Mouse (Mus musculus) neural tube, embryonic 11.5 days (tissue): ENCODE results near the gene Dnah7c. TPM values are rescaled to one million over a fixed set of nuclear protein-coding genes. Genes with fewer than 3 reads are reported as not detected.

Source experiments
- ATAC-seq: fragments of 200-750 bp; cut with Nextera tagmentation; 2 replicates; pipeline ENCODE4 v1.8.0; 2017; ENCODE audit warnings: moderate number of reproducible peaks, mild to moderate bottlenecking, moderate TSS enrichment, moderate library complexity; ENCODE audit not compliant: insufficient read depth, low FRiP score, low TSS enrichment
- DNase-seq: peaks from one replicate; pipeline ENCODE4 v3.0.0-alpha.2; 2015; ENCODE audit warnings: low spot score
- H3K27ac ChIP-seq: fragments of 300-500 bp; sonication (generic); 2 replicates; pipeline ENCODE4 v1.5.1; 2014; ENCODE audit warnings: low read depth, mild to moderate bottlenecking, low read length
- H3K27me3 ChIP-seq: fragments of 300-500 bp; sonication (generic); 2 replicates; pipeline ENCODE4 v1.6.1; 2014; ENCODE audit warnings: mild to moderate bottlenecking, low read length, mixed read lengths; ENCODE audit not compliant: control insufficient read depth, insufficient read depth
- H3K36me3 ChIP-seq: fragments of 300-500 bp; sonication (generic); 2 replicates; pipeline ENCODE4 v1.6.1; 2014; ENCODE audit warnings: mild to moderate bottlenecking, low read length, moderate library complexity, mixed read lengths; ENCODE audit not compliant: control insufficient read depth, insufficient read depth
- H3K4me1 ChIP-seq: fragments of 300-500 bp; sonication (generic); 2 replicates; pipeline ENCODE4 v1.6.1; 2014; ENCODE audit warnings: low read length, mixed read lengths; ENCODE audit not compliant: control insufficient read depth, insufficient read depth
- H3K4me2 ChIP-seq: fragments of 300-500 bp; sonication (generic); 2 replicates; pipeline ENCODE4 v1.6.1; 2014; ENCODE audit warnings: low read depth, mild to moderate bottlenecking, moderate library complexity
- H3K4me3 ChIP-seq: fragments of 300-500 bp; sonication (generic); 2 replicates; pipeline ENCODE4 v1.5.1; 2014; ENCODE audit warnings: low read depth, low read length
- H3K9ac ChIP-seq: fragments of 300-500 bp; sonication (generic); 2 replicates; pipeline ENCODE4 v1.6.1; 2014; ENCODE audit warnings: mild to moderate bottlenecking, low read length
- H3K9me3 ChIP-seq: fragments of 300-500 bp; sonication (generic); 2 replicates; pipeline ENCODE4 v1.6.1; 2016; ENCODE audit warnings: low read length; ENCODE audit not compliant: control insufficient read depth
- WGBS: fragments of 180-500 bp; shearing (Covaris S2); extraction: QIAGEN DNeasy Blood & Tissue Kit; methylation state at CpG from one replicate; pipeline ENCODE4 v1.1.7; 2014; 5-methylcytosine and 5-hydroxymethylcytosine counted together
- polyA plus RNA-seq: library from polyadenylated mRNA; unstranded; fragments of >200 nt; fragmentation: Nextera tagmentation; extraction: Ambion mirVana; gene quantifications from 2 replicates; pipeline ENCODE4 v1.2.1, GENCODE M21; 2014

Dnah7c gene
- polyA plus RNA-seq, 1 experiment from 2014 or later = 0.08 TPM

GRCm38 (mm10) chr1:46831927-46832326 lies 406.5 kb downstream of the Dnah7c start:
- H3K4me2 ChIP-seq = no peak overlapping the region
- no peak overlapping the region for H3K27ac ChIP-seq
- H3K36me3 ChIP-seq = no peaks in the 10 kb centered on the region

GRCm38 (mm10) chr1:46843406-46843805 lies 418.0 kb downstream of the Dnah7c start:
- Histone ChIP-seq H3K4me1 (no peaks in the 10 kb centered on the region), H3K9ac (no peak overlapping the region), H3K27me3 (no peaks in the 10 kb centered on the region), H3K4me3 (no peak overlapping the region), H3K9me3 (no peaks in the 10 kb centered on the region), H3K36me3 (no peaks in the 10 kb centered on the region), H3K4me2 (no peak overlapping the region), H3K27ac (no peak overlapping the region)
- 73% methylated on average over 4 of the region's 4 CpGs for WGBS
- DNase-seq (no peak), ATAC-seq (no peak)

More at GRCm38 (mm10) chr1:46831927-46832326, 406.5 kb downstream of the Dnah7c start:
- Histone ChIP-seq H3K27me3 (no peaks in the 10 kb centered on the region), H3K4me1 (no peaks in the 10 kb centered on the region), H3K9me3 (no peaks in the 10 kb centered on the region), H3K4me3 (no peak overlapping the region), H3K9ac (no peak overlapping the region)
- DNase-seq (no peak), ATAC-seq (no peak)
- 96% methylated on average over 5 of the region's 5 CpGs for WGBS

- Histone ChIP-seq H3K4me2 (no peak overlapping the region), H3K9me3 (no peaks in the 10 kb centered on the region), H3K27me3 (no peaks in the 10 kb centered on the region), H3K27ac (no peak overlapping the region), H3K9ac (no peak overlapping the region), H3K4me3 (no peak overlapping the region), H3K36me3 (no peaks in the 10 kb centered on the region), H3K4me1 (no peaks in the 10 kb centered on the region)
- 88% methylated on average over 2 of the region's 2 CpGs for WGBS
- ATAC-seq = no peak
- DNase-seq = no peak
These were observed 418.9 kb downstream of the Dnah7c start for GRCm38 (mm10) chr1:46844281-46844680.

DNA sequence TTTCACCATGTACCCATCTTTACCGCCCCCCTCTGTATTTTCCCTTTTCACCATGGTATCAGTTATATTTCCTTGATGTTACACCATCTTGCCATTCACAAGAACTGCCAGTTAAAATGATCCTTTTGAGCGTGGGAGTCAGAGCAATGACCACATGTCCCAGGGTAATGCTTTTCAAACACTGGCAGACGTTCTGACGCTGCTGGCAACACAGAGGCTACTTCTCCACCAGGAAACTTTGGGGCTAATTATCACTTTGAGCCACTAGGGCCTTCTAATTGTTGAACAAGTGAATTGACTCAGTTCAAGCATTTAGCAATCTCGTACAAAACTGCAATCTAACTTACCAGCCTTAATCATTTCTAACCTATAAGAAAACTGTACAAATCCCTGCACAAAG lies 419.8 kb downstream of the Dnah7c start:
- H3K36me3 ChIP-seq = no peaks in the 10 kb centered on the region
- no peak overlapping the region for H3K9ac ChIP-seq
- ATAC-seq = no peak
- H3K4me3 ChIP-seq = no peak overlapping the region
- H3K27ac ChIP-seq = no peak overlapping the region
- H3K4me1 ChIP-seq = no peaks in the 10 kb centered on the region
- H3K4me2 ChIP-seq = no peak overlapping the region
- no peak for DNase-seq
- no peaks in the 10 kb centered on the region for H3K9me3 ChIP-seq
- WGBS = 40% methylated on average over 5 of the region's 5 CpGs
- H3K27me3 ChIP-seq = no peaks in the 10 kb centered on the region

DNA sequence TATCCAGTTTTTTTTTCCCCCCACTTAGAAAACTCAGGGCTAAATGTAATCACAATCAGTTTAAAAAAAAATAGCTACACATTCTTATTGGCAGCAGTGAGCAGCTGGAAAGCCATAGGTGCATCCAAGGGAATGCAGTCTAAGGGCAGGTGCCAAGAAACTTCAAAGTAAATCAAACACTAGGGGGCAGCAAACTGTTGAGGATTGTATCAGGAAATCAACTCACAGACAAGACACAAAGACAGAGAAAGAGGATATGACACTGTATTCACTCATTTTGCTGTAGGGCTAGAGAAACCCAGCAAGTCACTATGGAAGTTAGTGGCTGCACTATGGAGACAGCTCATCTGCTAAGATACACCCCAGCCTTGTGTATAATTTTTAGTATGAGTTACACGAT lies 424.4 kb downstream of the Dnah7c start:
- Histone ChIP-seq H3K27ac (no peak overlapping the region), H3K4me3 (no peak overlapping the region), H3K9me3 (no peaks in the 10 kb centered on the region), H3K36me3 (no peaks in the 10 kb centered on the region), H3K9ac (no peak overlapping the region), H3K27me3 (no peaks in the 10 kb centered on the region), H3K4me1 (peaks cover 3% of the 10 kb centered on the region; the same call in 1 of the 2 replicates), H3K4me2 (no peak overlapping the region)
- DNase-seq (no peak), ATAC-seq (no peak)
- 72% methylated on average over 1 of the region's 1 CpGs for WGBS

DNA sequence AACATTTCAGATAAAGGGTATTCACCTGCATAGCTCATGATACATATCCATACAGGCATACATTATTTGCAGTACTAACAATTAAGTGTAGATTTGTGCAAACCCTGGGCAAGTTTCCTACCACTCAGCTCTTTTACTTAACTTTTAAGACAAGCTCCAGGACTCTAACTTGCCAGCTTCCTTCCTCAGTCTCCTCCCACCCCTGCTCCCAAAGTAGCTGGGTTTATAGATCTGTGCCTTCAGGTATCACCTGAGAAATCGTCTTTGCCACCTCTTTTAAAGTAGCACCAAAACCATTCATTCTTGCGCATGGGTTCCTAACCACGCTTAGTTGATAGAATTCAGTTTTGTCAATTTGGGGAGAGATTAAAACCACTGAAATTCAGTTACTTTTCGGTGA lies 426.2 kb downstream of the Dnah7c start:
- DNase-seq (no peak), ATAC-seq (no peak)
- H3K36me3 ChIP-seq = no peaks in the 10 kb centered on the region
- no peak overlapping the region for H3K4me3 ChIP-seq
- H3K27me3 ChIP-seq = no peaks in the 10 kb centered on the region
- 72% methylated on average over 4 of the region's 4 CpGs for WGBS
- H3K9ac ChIP-seq = no peak overlapping the region
- H3K4me2 ChIP-seq = peak overlapping the region; percentile 62
- H3K27ac ChIP-seq = no peak overlapping the region
- peaks cover 3% of the 10 kb centered on the region; the same call in 1 of the 2 replicates for H3K4me1 ChIP-seq
- H3K9me3 ChIP-seq = no peaks in the 10 kb centered on the region

GRCm38 (mm10) chr1:46852216-46852599 lies 426.8 kb downstream of the Dnah7c start:
- Histone ChIP-seq H3K9ac (peak overlapping the region; percentile 94), H3K9me3 (no peaks in the 10 kb centered on the region), H3K36me3 (no peaks in the 10 kb centered on the region), H3K27me3 (no peaks in the 10 kb centered on the region), H3K4me3 (peak overlapping the region; percentile 91), H3K27ac (peak overlapping the region; percentile 98; the same call in 1 of the 2 replicates), H3K4me2 (peak overlapping the region; percentile 62), H3K4me1 (peaks cover 3% of the 10 kb centered on the region; the same call in 1 of the 2 replicates)
- DNase-seq (no peak), ATAC-seq (no peak)
- 1% methylated on average over 4 of the region's 4 CpGs for WGBS

GRCm38 (mm10) chr1:46852600-46853272 lies 427.3 kb downstream of the Dnah7c start:
- under 1% methylated on average over 69 of the region's 75 CpGs for WGBS
- H3K27ac ChIP-seq = peak overlapping the region; percentile 98
- peak overlapping the region; percentile 94 for H3K9ac ChIP-seq
- peak overlapping the region; percentile 91 for H3K4me3 ChIP-seq
- no peaks in the 10 kb centered on the region for H3K36me3 ChIP-seq
- no peaks in the 10 kb centered on the region for H3K9me3 ChIP-seq
- H3K4me2 ChIP-seq = peak overlapping the region; percentile 62
- no peaks in the 10 kb centered on the region for H3K27me3 ChIP-seq
- H3K4me1 ChIP-seq = peaks cover 3% of the 10 kb centered on the region; the same call in 1 of the 2 replicates
- ATAC-seq (peak; percentile 39), DNase-seq (peak; percentile 76)
